Mouse (Mus musculus) telencephalon, adult 2 months (tissue): ENCODE measurements around the gene Mypn.

Experiments used
- DNase-seq: peaks from one replicate; pipeline ENCODE4 v3.0.0-alpha.2; 2011; ENCODE audit warnings: low read depth, low spot score

The Mypn gene

GRCm38 (mm10) chr10:63199008-63199407, 4.7 kb downstream of the Mypn start:
- no peak for DNase-seq

- no peak for DNase-seq
Observed at GRCm38 (mm10) chr10:63192736-63193135, 11.0 kb downstream of the Mypn start.

GRCm38 (mm10) chr10:63192276-63192675, 11.5 kb downstream of the Mypn start:
- no peak for DNase-seq

GRCm38 (mm10) chr10:63184451-63184850, 19.3 kb downstream of the Mypn start:
- no peak for DNase-seq

GRCm38 (mm10) chr10:63182177-63182768, 21.5 kb downstream of the Mypn start:
- DNase-seq, result no peak

GRCm38 (mm10) chr10:63181166-63181565, 22.6 kb downstream of the Mypn start:
- no peak for DNase-seq

GRCm38 (mm10) chr10:63179524-63179923, 24.2 kb downstream of the Mypn start:
- DNase-seq, result no peak

- no peak for DNase-seq
Observed at GRCm38 (mm10) chr10:63178318-63178717, 25.4 kb downstream of the Mypn start.

GRCm38 (mm10) chr10:63177286-63178140, 26.2 kb downstream of the Mypn start:
- DNase-seq, result no peak

GRCm38 (mm10) chr10:63176471-63176931, 27.3 kb downstream of the Mypn start:
- DNase-seq, result no peak

- DNase-seq, result no peak
Observed at GRCm38 (mm10) chr10:63172089-63172488, 31.7 kb downstream of the Mypn start.

GRCm38 (mm10) chr10:63169503-63169902, 34.2 kb downstream of the Mypn start:
- DNase-seq, result no peak

GRCm38 (mm10) chr10:63168124-63168523, 35.6 kb downstream of the Mypn start:
- DNase-seq, result no peak

- peak; percentile 31 for DNase-seq
Observed at GRCm38 (mm10) chr10:63167241-63167995, 36.3 kb downstream of the Mypn start.

GRCm38 (mm10) chr10:63165752-63166412, 37.9 kb downstream of the Mypn start:
- DNase-seq, result no peak

GRCm38 (mm10) chr10:63161240-63161639, 42.5 kb downstream of the Mypn start:
- no peak for DNase-seq

- DNase-seq, result no peak
Observed at GRCm38 (mm10) chr10:63160671-63161070, 43.1 kb downstream of the Mypn start.

GRCm38 (mm10) chr10:63158191-63158590, 45.6 kb downstream of the Mypn start:
- DNase-seq, result no peak

- DNase-seq, result no peak
Observed at GRCm38 (mm10) chr10:63157491-63157890, 46.3 kb downstream of the Mypn start.

- peak; percentile 97 for DNase-seq
Observed at GRCm38 (mm10) chr10:63156919-63157318, 46.8 kb downstream of the Mypn start.

GRCm38 (mm10) chr10:63156351-63156750, 47.4 kb downstream of the Mypn start:
- DNase-seq, result no peak
